Mouse (Mus musculus): Measurements from ENCODE around the gene Kcnc4.

Kcnc4 gene

DNA sequence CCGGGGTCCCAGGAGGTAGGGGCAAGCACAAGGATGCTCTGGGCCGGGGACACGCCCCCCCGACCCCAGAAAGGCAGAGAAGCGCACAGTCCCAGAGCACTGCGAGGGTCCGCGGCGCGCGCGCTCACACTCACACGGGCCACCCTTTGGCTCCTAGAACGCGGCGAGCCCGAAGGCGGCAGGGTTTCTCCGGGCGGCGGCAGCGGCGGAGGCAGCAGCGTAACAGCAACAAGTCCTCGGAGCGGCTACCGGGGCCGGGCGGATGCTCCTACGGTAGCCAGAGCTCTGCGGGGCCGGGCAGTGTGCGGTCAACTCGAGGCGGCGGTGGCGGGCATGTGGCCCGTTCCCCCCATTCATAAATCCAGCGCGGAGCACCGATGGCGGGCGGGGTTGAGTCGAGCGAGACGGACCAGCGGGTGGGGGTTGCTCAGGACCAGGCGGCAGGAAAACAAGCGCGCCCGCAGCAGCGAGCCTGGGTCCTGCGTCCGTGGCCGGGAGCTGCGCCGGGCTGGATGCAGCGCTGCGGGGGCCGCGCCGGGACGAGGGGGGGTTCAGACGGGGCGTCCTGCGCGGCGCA lies at the start of gene Kcnc4:
TSS of gene Kcnc4 (minus strand) at position 357 of the 577 bp plus-strand sequence.
- no peak for DNase-seq (ENCODE audit: low read depth, low spot score)

DNA sequence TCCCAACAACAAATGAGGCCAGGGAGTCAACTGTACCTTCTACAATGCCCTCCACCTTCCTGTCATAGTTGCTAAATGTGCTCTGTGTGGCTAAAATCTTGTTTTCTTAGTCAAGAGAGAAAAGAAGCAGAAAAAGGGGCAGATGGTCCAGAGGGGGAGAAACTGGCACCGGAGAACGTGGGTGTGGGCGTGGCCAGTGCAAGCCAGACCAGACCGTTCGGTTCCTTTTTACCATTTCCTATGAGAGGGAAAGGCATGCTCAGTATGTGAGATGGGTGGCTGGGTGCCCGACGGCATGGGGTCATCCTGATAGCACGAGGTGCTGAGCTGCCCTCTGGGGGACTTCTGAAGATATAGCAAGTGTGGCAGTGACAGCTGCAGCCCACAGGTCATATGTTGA lies 49.3 kb upstream of the Kcnc4 start:
- DNase-seq (ENCODE audit: low read depth, low spot score), result no peak

DNA sequence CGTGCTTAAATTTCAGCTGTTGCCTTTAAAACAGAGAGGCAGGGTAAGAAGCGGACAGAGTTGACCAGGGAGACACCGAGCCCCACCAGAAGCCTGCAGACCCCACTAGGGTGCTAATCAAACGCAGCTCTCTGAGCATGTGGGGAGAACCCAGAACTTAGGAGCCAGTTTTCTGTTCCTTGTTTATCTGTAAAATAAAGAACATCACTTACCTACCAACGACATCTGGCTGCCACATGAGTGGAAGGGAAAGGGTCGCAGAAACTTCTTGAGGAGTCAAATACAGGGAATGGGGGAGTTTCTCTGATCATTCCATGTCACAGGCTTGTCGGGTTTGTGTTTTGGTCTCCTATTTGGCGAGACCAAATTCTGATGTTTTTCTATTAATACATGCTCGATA lies 48.6 kb upstream of the Kcnc4 start:
- no peak for DNase-seq (ENCODE audit: low read depth, low spot score)

DNA sequence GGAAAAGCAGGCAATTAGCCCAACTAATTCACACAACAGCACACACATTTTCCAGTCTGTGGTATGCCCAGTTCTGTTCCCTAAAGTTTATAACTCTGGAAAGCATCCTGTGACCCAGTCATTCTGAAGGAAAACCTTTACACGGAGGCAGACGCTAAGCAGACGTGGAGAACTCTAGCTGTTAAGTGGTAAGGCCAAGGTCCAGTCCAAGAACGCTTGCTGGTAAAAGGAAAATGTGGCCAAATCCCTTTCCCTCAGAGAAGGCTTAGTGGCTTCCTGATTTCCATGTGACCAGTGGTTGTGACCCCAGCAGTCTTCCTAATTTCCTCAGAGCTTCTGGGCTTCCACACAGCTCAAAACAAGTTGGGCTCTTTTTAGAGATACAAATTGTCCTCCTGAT lies 47.2 kb upstream of the Kcnc4 start:
- DNase-seq (ENCODE audit: low read depth, low spot score), result no peak

DNA sequence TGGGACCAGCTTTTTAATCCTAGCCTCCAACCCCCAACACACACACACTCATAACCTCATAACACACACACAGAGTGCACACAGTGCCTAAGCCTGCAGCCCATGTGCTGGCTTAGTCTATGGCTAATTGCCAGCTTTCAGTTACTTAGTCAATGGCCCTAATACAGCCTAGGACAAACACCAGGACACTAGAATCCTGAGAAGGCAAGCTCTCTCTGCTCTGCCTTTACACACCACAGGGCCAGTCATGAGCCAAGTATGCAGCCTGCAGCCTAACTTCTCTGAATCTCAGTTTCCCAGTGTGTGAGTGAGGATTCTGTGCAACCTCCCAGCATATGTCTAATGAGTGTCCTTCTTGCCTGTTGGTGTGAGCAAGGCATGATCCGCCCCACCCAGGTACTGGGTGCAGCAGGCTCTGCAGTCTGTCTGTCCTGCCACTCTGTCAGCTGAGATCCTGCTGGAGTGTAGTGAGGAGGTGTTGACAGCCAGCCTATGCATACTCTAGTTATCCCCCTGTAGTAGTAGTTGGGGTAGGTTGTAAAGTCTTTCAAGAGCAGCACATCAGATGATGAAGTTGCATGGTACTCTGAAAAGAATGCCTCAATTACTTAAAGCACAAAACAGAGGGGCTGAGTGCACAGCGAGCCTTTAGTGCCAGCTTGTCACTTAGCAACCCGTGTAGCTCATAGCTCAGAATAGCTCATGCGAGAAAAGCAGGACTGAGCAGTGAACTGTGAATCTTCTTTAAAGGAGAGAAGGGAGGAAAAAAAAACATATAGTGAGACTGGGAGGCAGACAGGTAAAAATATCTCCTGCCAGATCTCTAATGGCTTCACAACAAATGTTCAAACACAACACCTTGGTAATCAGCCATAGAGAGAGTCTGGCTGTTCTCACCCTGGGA lies 46.4 kb upstream of the Kcnc4 start:
- peak; percentile 42 for DNase-seq (ENCODE audit: low read depth, low spot score)

DNA sequence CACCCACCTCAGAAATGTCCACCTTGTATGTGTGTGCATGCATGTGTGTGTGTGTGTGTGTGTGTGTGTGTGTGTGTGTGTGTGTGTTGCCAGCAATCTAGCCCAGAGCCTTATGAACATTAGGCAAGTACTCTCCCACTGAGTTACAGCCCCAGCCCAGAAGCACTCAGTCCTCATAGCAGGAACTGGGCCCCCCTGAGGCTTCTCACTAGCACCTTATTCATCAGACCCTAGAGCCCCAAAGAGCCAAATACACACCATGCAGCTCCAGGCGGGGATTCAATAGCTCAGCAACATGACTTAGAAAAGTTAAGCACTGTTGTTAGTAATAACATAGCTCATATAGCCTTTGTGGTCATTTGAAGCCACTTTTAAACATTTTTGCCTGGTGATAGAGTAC lies 45.2 kb upstream of the Kcnc4 start:
- no peak for DNase-seq (ENCODE audit: low read depth, low spot score)

DNA sequence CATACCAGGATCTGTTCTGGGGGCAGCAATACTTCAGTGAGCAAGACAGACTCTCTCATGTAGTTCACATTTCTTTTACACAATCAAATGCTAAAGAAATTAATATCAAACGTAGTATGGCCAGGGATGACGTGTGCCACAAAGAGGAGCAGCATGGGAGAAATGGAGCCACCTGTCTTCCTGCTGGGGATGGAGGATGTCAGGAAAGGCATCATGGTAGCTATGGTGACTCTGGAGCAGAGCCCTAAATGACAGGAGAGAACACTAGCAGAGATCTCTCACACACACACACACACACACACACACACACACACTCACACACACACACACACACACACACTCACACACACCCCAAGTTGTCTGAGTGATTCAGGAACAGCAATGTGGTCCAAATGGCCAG lies 44.4 kb upstream of the Kcnc4 start:
- no peak for DNase-seq (ENCODE audit: low read depth, low spot score)

DNA sequence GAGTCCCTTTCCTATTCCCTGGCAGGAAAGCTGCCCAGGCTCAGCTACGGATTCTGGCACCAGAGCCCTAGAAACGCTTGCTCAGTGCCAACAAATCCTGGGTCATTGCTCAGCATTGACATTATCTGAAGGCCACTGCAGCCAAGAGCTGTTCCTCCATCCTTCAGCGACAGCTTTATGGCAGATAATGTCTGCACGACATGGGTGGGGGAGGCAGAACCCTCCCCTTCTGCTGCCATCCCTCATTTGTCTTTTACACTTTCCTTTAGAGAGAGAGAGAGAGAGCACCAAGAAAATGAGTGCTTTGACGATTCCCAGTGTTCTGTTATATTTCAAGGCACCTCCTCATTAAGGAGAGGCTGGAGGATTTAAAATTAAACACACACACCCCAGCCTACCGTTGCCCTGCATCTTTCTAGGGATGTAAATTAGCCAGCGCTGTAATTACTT lies 42.4 kb upstream of the Kcnc4 start:
- no peak for DNase-seq (ENCODE audit: low read depth, low spot score)

DNA sequence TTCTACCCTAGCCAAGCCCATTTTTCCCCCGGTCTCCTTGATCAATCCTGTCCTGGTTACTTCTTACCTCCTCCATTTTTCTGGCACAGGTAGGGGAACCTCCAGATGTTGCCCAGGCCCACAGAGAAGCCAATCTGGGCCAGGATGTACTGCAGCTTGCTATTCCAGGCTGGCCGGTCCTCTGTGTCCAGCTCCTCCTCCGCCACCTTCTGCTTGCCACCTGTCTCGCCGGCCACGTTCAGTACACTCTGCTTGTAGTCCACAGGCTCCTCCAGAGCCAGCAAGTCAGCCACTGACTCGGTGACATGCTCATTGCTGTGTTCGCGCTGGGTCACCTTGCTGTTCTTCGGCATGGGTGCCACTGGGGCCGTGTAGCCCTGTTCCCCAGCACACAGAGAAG lies 40.9 kb upstream of the Kcnc4 start:
- no peak for DNase-seq (ENCODE audit: low read depth, low spot score)

DNA sequence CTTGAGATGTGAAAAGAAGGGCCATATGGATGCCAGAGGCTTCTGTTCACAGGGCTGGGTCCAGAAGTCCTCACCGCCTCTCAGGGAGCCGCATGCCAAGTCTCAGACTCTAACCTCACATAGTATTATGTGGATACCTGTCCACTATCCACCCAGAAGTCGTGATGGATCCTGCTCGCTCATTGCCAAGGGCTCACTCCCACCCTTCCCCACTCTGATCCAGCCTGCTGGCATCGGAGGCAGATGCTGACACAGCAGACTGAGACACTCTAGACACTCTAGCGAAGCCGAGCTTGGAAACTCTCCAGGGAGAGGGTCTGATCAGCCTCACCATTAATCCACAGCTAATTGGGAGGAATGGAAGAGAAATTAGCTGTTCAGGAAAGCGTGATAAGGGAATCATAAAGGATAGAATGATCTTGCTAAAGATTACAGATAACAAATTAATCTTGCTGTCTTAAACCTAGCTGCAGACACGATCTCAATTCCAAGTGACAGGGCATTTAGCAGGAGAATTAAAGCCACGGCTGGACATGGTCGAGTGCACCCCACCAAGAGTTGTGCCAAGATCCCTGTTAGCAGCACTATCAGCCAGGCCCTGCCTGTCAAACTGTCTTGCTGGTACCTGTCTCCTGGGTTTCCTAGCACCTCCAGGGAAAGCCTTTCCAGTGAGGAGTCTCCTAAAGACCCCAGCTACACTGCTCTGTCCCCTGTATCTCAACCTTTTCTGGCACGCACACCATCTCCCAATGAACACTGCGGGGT lies 36.9 kb upstream of the Kcnc4 start:
- DNase-seq (ENCODE audit: low read depth, low spot score), result no peak

DNA sequence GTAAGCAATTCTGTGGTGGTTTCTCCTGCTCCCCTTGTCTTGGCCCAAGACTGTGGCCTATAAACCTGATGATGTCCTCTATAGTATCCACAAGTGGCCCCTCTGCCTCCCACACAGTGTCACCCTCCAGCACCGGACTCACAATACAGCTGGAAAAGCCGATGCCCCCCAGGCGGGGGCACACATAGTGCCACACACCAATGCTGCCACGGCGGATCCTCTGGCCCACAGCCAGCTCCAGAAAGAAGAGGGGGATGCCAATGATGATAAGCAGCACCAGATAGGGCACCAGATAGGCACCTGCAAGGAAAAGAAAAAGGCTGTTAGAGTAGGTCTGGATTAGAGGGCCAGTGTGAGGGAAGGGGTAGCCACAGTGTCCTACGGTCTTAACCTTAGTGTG lies 36.2 kb upstream of the Kcnc4 start:
- DNase-seq (ENCODE audit: low read depth, low spot score), result no peak

DNA sequence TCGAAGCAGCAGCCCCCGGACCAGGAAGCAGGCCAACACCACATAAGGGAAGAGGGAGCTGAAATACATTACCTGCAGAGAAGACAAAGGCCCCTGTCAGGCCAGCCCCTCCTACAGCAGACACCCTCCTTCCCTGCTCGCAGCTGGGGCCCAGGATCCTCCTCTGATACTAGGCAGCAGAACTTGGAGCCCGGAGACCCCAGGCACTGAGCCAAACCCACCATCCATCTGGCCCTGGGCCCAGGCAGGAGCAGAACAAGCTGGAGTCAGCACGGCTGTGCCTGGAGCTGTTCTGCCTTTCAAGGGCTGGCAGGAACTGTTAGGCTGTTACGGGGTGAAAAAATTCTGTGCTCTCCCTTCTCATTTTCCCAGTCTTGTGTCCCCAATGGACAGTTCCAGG lies 32.1 kb upstream of the Kcnc4 start:
- DNase-seq (ENCODE audit: low read depth, low spot score), result no peak

DNA sequence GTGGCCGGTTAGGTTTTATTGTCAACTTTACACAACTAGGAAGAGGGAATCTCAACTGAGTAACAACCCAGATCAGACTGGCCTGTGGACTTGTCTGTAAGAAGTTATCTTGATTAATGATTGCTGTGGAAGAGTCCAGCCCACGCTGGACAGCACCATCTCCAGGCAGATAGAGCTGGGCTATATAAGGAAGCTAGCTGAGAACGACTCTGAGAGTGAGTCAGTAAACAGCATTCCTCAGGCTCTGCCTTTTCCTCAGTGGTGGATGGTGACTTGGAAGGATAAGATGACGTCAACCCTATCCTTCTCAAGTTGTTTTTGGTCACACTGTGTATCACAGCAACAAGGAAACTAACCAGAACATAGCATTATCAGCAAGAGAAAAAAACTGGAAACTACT lies 29.3 kb upstream of the Kcnc4 start:
- no peak for DNase-seq (ENCODE audit: low read depth, low spot score)

DNA sequence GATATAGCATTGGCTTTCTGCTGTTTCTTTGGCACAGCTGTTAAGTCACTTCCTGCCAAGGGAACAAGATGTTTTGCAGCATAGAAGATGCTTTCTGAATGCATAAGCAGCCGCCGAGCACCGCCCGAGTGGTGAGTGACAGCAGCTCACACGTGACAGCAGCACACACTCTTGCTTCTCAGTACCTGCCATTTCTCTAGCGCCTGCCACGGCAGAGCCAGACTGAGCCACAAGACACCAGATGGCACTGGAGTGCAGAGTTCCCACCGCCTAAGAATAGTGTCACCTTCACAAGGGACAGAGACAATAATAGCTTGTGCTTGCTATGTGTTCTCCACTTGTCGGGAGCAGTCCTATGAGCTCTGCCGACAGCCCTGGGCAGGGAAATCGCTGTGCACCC lies 23.9 kb upstream of the Kcnc4 start:
- DNase-seq (ENCODE audit: low read depth, low spot score), result no peak

DNA sequence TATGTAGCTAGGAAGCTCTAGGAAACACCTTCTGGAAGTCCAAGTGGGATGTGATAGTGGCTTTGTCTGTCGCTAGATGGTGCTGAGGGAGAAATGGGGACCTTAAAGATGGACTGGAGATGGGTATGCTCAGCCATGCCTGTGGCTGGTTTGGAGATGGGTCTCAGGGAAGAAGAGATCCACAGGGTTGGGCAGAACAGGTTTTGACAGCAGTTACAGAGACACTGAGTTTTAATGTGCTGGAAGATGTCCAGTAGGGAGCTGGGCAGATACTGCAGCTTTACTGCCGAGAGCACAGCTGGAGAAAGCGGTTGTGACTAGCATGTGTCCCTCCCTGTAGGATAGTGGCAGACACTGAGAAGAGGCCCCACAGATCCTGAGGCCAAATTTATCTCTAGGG lies 21.3 kb upstream of the Kcnc4 start:
- DNase-seq (ENCODE audit: low read depth, low spot score), result no peak

DNA sequence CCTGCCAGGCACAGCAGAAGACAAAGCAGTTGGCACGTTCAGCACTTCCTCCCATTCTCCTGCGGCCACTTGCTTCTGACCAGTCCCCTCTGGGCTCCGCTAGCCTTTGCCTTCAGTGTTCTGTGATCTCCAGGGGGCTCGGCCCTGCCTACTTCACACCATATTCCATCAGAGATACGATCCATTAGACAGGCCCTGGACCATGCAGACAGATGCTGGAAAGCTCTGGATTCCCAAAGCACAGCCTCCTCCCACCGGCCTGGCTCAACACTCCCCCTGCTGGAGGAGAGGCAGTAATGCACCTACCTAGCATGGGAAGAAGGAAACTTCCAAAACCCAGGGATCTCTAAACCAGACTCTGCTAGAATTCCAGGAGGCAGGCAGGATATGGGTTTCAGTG lies 12.8 kb upstream of the Kcnc4 start:
- DNase-seq (ENCODE audit: low read depth, low spot score), result peak; percentile 71

DNA sequence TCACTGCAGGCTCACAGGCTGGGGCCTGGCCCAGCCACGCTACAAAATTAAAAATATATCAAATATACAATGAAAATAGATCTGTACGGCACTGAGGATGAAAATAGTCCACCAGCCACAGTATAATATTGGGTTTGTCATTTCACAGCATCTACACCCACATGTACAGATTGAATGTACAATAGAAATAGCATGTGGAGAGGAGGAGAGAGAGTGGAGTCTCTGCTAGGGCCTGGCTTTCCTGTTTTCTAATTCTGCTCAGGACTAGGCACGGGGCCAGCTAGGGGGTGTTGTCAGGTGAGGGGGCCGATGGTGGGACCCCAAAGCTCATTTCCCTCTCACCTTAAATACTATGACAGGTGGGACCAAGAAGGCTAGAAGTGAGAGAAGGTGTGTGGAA lies 9.7 kb upstream of the Kcnc4 start:
- DNase-seq (ENCODE audit: low read depth, low spot score), result no peak

DNA sequence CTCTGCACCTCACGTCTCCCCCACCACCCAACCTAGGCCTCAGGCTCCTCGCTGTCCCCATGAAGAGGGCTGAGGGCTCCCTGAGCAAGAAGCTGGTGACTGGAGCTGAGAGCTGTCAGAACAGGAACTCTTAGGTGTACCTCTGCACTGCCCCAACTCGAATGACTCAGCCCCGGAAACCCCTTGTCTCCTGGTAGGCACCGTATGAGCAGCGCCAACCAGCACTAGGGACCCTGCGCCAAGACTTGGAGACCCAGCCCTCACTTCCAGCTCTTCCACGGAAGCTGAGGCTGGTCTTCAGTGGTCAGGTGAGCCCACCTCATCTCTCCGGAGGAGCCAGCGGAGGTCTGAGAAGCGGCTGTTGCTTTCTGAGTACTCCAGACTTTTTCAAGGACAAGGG lies 8.8 kb upstream of the Kcnc4 start:
- DNase-seq (ENCODE audit: low read depth, low spot score), result no peak

DNA sequence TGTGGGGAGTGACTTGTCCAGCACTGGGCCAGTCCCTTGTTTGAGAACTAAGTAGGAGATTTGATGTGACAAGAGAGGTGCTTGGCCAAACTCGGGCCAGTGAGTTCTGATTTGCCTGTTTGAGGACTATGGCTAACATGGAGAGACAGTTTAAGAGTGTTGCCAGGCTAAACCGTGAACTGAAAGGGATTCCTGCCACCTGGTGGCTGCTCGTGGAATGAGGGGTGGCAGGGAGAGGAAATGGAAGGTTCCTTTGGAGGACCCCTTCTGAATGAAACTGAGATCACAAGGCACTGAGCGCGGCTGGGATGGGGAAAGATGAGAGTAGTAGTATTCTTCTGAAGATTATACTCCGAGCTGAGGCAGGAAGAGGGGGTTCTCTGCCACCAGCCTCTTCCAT lies 7.2 kb upstream of the Kcnc4 start:
- DNase-seq (ENCODE audit: low read depth, low spot score), result peak; percentile 79

DNA sequence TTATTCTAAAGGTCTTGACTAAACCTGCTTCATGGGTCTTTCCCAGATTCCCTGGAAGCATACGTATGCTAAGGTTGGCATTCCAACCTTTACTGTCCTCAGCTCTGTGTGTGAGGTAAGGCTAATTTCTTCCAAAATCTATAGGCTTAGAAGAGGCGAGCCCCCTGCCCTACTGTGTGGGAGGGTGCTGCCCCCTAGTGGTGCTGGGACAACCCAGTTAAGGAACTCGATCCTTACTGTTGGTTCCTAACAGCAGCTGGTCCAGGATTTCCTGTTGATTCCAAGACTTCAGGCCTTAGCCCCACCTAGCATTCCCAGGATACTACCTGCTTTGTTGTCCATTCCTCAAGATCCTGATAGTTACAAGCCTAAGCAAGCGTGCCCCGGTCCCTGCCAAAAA lies 2.8 kb upstream of the Kcnc4 start:
- peak; percentile 81 for DNase-seq (ENCODE audit: low read depth, low spot score)

DNA sequence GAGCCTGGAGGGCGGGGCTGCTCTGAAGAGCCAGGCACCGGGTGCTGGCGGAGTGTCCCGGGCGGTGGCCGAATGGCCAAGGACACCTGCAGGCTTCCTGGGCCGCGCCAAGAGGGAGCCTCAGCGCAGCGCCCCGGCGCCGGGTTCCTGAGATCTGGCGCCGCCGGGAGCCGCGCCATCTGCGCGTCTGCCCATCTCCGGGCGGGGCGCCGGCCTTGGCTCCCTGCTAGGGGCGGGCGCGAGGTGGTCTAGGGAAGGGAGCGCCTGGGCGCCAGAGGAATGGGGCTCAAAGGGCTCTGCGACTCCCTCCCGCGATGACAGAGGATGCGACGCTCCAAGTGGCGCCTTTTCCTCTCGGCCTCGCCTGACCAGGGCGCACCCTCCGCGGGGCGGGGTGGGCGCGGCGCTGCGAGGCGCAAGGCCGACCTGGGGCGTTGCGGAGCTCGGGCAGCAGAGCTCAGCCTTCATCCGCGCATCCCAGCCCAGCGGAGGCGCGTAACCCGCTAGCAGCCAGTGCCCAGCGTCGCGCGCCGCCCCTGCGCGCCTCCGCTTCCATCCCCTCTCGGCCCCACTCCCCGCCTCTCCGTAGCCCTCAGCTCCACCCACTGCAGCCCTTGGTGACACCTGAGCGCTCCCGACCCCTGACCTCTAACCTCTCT lies 550 bp upstream of the Kcnc4 start:
- DNase-seq (ENCODE audit: low read depth, low spot score), result no peak

DNA sequence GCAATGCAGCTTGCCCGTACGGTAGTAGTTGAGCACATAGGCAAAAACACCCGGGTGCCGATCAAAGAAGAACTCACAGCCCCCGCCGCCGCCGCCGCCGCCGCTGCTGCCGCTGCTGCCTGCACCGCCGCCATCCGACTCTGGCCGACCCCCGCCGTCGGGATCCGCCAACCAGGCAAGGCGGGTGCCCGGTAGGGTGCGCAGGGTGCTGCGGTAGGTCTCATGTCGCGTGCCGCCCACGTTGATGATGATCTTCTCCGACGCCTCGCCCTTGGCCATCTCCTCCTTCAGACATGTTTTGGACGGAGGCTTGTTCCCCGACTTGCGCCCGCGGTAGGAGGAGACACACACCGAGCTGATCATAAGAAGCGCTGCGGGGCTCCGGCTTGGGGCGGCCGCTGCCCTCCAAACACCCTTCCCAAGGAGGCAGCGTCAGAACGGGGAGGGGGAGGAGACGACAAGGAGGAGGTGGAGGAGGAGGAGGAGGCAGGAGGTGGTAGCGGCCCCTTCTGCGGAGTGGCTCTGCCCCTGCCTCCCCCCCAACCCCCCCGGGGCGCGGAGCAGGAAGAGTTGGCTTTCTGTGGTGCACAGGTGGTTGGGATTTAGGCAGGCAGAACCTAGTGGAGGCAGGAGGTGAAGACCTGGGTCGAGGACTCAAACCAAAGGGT lies 690 bp downstream of the Kcnc4 start:
- no peak for DNase-seq (ENCODE audit: low read depth, low spot score)

All from mesoderm, embryonic 11.5 days (tissue).